Mouse (Mus musculus) heart, postnatal 36 days (tissue): ENCODE results near the gene Pafah1b2. TPM values are rescaled to one million over a fixed set of nuclear protein-coding genes. Genes with fewer than 3 reads are reported as not detected.

Experiments
- DNase-seq, 2 experiments: peaks; one replicate each; pipeline ENCODE4 v3.0.0; 2021 to 2022
- intact Hi-C: fragments of 180-260 bp; cut with DNase I; formaldehyde crosslinking; loops from one replicate; pipeline ENCODE4 v1.15.1; 2025
- total RNA-seq, 2 experiments: library from RNA; stranded (reverse); gene quantifications; 2 replicates each; pipeline ENCODE4 v1.2.3; 2021

Pafah1b2 gene
- total RNA-seq: 10 to 100 TPM; 48.1 to 50.0 TPM

DNA sequence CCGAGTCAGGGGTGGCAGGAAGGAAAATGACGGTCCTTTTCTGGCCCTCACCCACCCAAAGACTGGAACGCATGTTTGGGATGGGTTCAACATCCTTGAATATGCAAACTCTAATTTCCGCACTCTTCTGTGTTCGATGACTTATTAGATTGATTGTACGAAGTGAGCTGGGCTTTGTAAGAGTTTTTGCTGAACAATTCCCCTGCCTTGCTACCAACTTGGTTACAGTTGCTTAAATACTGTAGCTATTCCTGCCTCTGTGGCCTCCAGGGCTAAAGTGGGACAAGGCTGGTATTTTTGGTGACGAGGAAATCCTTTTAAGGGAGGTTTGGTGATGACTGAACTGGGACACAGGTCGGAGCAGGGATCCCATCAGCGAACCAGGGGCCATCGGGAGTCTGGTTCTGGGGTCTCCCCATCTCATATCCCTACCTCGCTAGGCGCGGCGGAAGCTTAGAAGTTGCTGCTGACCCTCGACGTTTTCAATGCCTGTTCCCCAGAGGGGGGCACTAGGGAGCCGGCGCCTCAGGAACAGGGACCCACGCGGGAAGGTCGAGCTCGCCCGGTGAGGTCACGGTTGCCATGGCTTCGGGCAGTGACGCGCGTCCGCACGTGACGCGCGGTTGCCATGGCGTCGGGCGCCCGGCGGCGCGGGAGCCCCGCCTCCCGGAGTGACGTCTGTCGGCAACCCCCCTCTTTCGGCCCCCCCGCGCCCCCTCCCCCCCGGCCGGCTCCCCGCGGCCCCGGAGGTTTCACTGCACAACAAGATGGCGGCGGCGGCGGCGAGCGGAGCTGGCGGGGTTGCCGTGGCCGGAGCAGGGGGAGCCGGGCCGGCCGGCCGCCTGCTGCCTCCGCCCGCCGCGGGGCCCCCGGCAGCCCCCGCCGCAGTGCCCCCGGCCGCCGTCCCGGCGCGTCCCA is at the start of gene Pafah1b2, which contains the start of gene Sik3:
Gene Pafah1b2 (minus strand): TSS at position 600 of the 918 bp plus-strand sequence.
Gene Sik3 (plus strand): TSS at position 730 of the 918 bp plus-strand sequence.
- DNase-seq: peak; percentile 97
- intact Hi-C loops: loop anchor here (2.0 to 5.0 kb wide), 3 partner anchors 50 to 178 kb away; no protein-coding TSS in a partner anchor

DNA sequence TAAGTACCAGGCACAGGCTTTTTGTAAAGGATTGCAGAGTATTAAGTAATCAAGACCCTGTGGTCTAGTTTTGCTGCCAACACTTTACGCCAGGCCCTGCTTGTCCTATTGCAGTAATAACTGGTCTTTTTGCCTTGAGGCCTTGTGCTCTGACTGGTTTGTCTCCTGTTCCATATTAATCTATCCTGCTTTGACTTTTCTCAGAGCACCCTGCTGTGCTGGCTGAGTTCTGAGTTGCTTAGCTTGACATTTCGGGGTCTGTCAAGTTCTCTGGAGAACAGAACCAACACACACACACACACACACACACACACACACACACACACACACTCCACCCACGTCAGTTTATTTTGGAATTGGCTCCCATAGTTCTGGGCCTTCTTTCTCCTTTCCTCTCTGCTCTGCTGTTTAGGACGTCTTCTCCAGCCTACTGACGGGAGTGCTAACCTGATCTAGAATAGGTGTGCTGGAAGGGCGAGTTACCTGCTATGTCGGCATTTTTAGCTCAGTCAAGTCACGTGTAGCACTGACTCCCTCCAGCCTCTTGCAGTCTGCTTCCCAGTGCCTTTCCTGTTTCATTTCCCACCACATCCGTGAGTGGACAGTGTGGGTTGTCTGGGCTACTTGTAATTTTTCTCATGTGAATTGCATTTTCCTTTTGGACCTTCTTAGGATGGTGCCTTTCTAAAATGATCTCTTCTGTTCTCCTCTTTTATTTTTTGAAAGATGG is 49.4 kb upstream of the Pafah1b2 start:
- intact Hi-C loops: loop anchor here (5.0 kb wide), 1 partner anchor 50 kb away; the partner anchor contains the start of genes Pafah1b2 and Sik3

DNA sequence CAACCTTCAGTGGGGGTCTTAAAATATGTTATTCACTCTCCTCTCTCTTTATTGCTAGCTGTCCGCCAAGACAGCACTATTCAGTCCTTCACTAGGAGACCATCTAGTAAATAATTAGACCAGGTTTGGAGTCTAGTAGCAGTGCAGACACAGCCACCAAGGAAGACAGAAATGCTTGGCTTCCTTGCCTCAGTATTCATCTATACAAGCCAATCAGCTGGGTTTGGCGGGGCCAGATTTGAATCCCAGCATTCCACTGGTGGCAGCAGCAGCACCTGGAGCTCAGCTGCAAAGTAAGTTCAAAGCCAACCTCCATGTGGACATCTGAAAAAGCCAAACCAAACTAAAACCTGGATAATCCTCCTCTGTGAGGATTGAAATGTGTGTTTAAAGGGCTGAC is 47.8 kb upstream of the Pafah1b2 start:
- DNase-seq: no peak
- intact Hi-C loops: loop anchor here (5.0 kb wide), 1 partner anchor 48 kb away; the partner anchor contains the start of genes Pafah1b2 and Sik3

More for the DNA sequence above, 49.4 kb upstream of the Pafah1b2 start:
- DNase-seq: peak; percentile 31 to 41

DNA sequence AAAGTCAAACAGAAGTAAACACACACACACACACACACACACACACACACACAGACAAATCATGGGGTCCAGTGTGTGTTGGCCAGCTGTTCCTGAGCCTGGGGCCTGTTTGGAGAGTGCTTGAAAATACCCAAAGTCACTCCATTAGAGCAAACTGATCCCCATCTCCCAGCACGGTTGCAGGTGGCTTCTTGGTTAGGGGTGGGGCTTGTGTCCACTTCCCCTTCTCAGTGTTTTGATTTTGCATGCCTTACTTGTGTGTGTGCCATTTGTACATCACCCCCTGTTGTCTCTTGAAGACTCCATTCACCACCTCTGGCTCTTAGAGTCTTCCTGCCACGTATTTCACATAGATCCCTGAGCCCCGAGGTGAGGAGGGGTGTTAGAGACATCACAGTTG is 45.6 kb upstream of the Pafah1b2 start:
- intact Hi-C loops: no loop called here
- no peak for DNase-seq

DNA sequence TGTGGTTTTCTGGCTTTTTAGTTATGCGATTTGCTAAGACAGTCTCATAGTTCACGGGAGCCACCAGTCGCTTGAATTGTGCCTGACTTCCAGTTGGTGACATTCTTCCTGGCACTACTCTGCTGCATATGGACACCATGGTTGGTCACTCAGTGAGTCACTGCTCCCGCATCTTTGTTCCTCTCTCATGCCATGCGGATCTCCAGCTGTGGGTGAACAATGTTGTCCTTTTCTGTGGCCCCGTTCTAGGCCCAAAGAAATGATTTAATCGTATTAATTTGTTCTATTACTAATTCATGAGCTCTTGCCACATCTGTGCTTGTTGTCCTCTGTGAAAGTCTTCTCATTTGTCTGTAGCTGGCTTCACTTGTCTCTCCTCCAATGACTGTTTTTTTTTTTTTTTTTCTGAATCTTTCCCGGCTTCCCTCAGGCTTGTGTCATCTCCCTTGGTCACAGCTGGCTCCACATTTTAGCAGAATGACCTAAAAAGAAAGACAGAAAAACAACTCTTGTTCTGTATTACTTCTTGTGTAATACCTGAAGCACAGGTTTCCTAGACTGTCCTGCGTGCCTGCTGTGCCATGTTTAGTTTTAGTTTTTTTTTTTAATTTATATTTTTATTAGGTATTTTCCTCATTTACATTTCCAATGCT is 40.6 kb upstream of the Pafah1b2 start:
- DNase-seq: no peak
- intact Hi-C loops: no loop called here

DNA sequence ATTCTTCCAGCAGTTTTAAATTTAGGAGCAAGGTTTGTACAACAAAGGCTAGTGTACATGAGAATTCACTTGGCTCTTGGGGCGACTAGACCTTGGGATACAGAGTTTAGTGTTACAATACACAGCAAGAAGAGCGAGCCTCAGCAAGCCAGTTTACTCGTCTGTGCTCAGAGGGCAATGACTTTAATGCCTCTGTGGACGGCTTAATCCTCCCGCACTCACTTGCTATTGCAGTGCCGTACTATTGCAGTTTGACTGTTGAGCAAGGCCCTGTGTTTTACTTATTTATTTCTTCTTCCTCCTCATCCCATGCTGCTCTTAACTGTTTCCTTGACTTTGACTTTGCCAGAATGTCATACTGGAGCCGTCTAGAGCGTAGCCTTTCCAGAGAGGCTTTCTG is 37.7 kb upstream of the Pafah1b2 start:
- intact Hi-C loops: no loop called here
- no peak for DNase-seq

DNA sequence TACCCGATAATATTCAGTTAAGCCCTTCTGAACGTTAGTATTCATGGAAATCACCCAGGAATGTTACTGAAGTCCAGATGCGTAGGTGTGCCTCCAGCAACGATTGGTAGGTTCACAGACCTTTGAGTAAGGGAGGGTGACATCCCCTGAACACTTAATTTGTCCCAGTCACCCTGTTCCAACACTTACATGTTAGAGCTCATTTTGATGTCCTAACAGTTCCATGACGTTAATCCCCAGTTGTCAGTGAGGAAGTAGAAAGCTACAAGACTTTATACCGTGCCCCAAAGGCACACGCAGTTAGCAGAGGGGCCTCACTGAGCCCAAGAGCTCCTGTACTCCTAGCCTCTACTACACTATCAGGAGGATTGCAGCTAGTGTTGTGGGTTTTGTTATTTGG is 37.0 kb upstream of the Pafah1b2 start:
- intact Hi-C loops: no loop called here

DNA sequence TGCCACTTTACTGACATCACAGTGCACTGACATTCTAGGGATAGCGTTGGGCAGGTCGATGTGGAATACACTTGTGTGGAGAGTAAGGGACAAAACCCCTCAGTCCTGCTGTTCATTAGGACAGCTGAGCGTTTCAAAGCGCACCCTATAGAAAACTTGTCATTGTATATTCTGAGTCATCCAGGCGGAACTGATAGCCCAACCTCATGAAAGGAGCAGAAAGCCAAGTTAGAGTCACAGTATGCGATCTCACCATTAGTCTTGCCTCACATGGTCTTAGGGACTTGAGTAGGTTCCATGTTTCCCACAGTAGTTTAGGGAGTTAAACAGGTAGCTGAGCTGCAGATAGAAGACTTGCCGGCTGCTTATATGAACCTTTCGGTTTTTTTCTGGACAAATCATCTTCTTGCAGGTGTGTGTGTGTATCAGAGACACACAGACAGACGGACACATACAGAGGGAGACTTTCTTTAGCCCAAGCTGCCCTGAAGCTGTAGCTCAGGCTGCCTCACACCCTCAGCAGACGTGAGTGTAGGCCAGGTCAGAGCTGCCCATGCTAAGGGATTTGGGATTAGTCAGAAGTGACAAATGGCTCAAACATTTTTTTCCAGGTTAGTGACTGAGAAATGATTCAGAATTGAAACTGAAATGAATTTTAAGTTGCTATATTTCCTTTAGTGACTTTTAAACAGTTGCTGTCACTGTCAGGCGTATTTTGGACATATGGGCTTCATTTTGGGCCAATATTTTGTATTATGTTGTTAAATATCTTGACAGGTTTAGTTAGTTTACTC is 34.4 kb upstream of the Pafah1b2 start:
- no peak for DNase-seq
- intact Hi-C loops: no loop called here

More for the DNA sequence above, 37.0 kb upstream of the Pafah1b2 start:
- DNase-seq: no peak

DNA sequence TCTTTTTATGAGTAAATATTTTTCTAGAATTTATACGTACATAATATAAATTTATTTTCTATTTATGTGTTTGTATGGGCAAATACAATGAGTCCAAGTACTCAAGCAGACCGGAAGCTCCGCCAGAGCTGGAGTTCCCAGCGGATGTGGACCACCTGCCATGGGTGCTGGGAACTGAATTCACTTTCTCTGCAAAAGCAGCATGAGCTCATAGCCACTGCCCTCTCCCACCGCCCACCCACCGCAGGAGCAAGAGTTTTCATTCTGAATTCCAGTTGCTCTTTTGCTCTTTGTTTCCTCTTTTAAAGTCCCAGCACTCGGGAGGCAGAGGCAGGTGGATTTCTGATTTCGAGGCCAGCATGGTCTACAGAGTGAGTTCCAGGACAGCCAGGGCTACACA is 31.1 kb upstream of the Pafah1b2 start:
- DNase-seq: no peak
- intact Hi-C loops: no loop called here

DNA sequence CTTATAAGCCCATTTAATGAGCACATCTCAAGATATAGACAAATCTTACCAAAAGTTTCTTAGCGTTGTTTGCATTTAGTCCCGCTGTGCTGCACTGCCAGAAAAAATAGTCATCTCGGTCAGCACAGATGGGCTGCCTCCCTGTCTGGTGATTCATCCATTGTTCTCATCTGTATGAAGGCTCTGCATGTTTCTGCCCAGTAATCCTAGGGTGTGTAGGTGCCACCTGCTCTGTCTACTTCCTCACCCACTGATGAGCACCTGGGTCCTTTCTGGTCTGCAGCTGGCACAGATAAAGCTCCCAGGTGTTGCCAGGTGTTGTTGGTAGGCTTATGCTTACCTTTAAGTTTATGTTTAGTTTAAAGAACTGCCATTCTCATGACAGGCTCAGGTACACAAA is 29.9 kb upstream of the Pafah1b2 start:
- DNase-seq: no peak
- intact Hi-C loops: no loop called here

DNA sequence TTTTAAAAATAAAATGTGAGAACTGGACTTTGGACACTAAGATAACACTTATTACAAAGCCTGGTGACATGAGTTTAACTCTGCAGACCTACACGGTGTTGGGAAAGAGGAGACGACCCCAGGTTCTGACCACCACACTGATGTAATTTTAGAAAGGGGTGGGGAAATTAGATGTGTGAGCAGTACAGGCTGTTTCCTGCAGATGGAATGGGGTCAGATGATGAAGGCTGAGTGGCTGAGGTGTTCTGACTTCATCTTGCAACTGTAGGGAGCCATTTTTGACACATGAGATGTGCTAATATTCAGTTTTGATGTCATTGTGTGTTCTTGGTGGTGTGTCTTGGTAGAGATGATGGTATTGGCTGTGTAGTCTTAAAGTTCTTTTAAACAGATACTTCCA is 28.7 kb upstream of the Pafah1b2 start:
- intact Hi-C loops: no loop called here
- DNase-seq: no peak

DNA sequence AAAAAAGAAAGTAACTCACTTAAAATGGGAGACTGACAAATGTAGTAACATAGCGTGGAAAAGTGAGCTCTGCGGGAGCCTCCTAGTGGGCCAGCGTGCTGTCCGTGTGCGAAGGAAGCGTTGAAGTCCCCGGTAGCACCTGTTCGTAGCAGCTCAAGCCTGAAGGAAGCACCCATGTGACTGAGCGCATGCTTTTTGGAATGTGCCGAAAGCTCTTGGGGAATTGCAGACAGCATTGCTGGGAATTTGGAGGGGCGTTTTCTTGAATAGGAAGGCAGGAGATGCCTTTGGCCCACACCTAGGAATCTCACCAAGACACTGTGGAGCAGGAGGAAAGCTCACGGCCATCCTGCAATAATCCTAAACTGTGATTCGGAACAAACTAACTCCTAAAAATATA is 26.3 kb upstream of the Pafah1b2 start:
- no peak for DNase-seq
- intact Hi-C loops: no loop called here

DNA sequence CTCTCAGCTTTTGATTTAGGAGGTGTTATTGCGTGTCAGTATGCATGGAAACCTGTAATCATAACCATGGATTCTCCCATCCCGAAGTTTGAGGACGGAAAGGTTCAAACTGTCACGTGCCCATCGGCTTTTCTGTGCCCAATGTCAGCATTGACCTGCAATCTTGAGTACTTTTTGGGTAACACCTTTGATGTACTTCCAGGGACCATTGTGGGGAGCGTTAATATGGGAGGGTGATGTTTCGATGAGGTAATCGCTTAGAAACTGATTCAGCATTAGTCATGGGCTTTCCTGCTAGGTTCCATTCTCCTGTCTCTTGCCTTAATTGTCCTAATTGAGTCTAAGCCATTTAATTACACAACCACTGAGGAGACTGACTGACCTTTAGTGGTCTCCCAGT is 24.4 kb upstream of the Pafah1b2 start:
- no peak for DNase-seq

DNA sequence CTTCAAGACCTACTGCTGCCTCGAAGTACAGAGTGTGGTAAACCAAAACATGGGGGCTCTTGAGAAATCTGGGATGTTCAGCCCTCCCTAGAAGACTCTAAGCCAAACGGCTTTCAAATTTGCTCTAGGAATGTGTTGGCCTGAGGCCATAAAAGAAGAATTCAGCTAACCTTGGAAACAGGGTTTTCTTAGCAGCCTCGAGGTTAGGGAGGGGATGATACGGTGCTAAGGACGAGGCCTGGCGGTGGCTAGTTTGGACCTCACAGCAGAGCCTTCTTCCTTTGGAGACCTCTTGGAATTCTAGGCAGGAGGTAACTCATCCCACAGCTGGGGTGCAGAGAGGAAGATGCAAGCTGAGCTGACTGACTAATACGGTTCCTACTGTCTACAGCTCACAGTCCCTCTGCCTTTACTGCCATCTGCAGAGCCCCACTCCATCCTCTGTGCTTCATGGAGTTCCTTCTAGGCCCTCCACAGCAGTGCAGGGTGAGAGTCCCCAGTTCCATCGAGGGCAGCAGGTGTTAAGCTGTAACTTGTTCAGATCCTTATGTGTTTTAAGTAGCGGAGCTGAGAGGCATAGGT is 22.9 kb upstream of the Pafah1b2 start:
- intact Hi-C loops: no loop called here

More for the DNA sequence above, 24.4 kb upstream of the Pafah1b2 start:
- intact Hi-C loops: no loop called here

DNA sequence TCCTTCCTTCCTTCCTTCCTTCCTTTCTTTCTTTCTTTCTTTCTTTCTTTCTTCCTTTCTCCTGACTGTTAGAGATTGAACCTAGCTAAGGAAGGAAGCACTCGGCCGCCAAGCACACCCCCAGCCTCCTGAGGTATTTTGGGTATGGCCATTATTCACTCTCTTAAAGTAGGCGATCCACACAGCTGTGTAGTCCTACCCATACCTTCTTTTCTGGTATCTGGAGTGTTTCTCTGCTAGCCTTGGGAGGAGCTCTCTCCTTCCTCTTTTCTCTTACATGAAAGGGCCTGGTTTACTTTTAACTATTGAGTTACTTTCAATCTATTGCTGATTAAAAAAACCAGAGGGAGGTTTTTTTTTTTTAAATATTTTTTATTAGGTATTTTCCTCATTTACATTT is 21.4 kb upstream of the Pafah1b2 start:
- DNase-seq: no peak
- intact Hi-C loops: no loop called here

More for the DNA sequence above, 22.9 kb upstream of the Pafah1b2 start:
- DNase-seq: no peak

DNA sequence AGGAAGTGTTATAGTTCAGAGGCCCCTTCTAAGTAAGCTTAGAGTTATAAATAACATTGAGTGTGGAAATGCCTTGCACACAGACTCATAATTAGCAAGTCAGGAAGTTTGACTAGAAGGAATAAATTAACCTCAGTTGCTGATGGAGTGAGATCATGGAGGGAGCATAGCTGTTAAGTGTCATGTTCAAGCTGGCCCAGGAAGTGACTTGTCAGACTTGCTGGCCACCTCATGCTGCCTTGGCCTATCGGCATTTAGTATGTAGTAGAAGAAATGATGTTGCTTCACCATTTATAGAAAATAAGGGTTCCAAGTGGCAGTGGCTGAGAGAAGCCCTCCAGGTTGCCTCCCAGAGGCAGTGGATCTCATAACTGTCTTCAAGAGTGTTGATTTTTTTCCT is 20.6 kb upstream of the Pafah1b2 start:
- intact Hi-C loops: no loop called here

DNA sequence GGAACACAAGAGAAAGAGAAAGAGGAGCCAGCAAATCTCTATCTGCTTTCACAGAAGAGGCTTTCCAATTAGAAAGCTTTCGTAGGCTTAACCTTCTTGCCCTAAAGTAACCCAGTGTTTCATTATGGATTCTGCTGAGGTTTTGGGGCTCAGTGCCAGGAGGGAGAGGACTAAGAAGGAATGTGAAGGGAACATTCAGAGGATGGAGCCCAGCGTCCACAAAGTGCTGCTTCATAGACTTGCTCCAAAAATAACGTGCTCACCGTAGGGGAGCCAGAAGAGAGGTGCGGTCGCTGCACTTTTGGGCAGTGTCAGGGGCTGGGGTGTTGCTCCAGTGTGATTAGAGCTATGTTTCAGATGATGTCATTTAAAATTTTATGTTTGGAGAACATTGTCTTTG is 19.7 kb upstream of the Pafah1b2 start:
- intact Hi-C loops: no loop called here
- peak; percentile 48 to 64 for DNase-seq

More for the DNA sequence above, 20.6 kb upstream of the Pafah1b2 start:
- DNase-seq: no peak

DNA sequence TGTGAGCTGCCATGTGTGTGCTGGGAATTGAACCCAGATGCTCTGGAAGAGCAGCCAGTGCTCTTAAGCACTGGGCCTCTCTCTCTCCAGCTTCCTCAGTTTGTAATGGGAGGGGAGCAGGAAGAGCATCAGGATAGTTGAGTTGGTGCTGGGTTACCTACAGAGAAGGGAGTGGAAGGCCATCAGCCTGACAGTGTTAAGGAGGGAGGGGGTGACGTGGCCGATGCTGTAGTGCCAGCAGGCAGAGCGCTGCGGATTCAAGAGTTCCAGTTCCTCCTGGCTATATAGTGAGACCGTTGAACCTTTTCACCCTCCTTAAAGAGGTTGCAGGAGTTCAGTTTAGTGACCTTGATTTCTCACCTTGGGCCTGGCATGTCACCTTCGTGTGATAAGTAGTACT is 18.5 kb upstream of the Pafah1b2 start:
- intact Hi-C loops: no loop called here
- DNase-seq: no peak

DNA sequence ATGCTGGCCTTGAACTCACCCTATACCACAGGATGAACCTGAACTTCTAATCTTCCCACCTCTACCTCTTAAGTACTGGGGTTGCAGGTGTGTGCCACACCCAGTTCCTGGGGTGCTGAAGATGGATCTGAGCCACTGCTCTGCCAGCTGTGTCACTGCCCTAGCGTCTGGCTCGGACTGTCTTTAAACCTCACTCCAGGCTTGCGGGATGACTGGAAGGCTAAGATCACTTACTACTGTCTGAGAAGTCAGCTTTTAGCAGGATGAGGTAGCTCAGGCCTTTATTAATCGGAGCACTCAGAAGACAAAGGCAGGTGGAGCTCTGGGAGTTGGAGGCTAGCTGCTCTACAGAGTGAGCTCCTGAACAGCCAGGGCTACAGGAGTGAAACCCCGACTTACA is 17.7 kb upstream of the Pafah1b2 start:
- no peak for DNase-seq

DNA sequence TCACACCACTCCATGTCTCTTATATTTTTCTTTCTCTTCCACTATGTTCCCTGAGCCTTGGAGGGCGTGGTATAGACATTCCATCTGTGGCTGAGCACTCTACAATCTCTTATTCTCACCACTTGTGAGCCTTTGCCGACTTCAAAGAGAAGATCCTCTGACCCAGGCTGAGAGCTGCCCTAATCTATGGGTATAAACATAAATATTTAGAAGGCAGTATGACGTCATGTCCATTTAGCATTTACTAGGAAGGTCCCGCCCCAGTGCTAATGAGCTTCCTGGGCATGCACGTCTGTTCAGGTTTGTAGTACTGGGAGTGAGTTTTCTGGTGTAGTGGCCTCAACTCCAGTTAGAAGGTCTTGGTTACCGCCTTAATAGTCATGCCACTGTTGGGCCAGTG is 17.0 kb upstream of the Pafah1b2 start:
- DNase-seq: no peak
- intact Hi-C loops: no loop called here

More for the DNA sequence above, 17.7 kb upstream of the Pafah1b2 start:
- intact Hi-C loops: no loop called here
